ENCODE assay signal across 22 mouse cellular contexts in genomic region chr9:59527580-59527979, GRCm38 (mm10). TPM values are rescaled to one million over a fixed set of nuclear protein-coding genes. Genes with fewer than 3 reads are reported as not detected.
"Had no signal": no experiment of that assay in that cellular context is flagged by ENCODE, and none has a peak within 500 bp of the region (broad histone marks: within the 10 kb centered on the region; RNA-seq: fewer than 3 reads in every experiment).

No protein-coding gene starts in this region.

- H3K4me2 ChIP-seq: kidney, embryonic 15.5 days; liver, embryonic 13.5 days; lung, embryonic 14.5 days; midbrain, embryonic 12.5 days; midbrain, embryonic 15.5 days; neural tube, embryonic 13.5 days; stomach, embryonic 15.5 days had no signal

- H3K9me3 ChIP-seq: kidney, embryonic 15.5 days; liver, embryonic 13.5 days; midbrain, embryonic 12.5 days; midbrain, embryonic 15.5 days; neural tube, embryonic 13.5 days; stomach, embryonic 15.5 days had no signal

- H3K4me1 ChIP-seq: kidney, embryonic 15.5 days; midbrain, embryonic 15.5 days; neural tube, embryonic 13.5 days; stomach, embryonic 15.5 days had no signal

- ATAC-seq: intestine, postnatal 0 days; lung, postnatal 0 days; midbrain, embryonic 15.5 days had no signal

- H3K27me3 ChIP-seq: kidney, embryonic 15.5 days; liver, embryonic 13.5 days; midbrain, embryonic 12.5 days; midbrain, embryonic 15.5 days; neural tube, embryonic 13.5 days; stomach, embryonic 15.5 days had no signal

- DNase-seq: kidney, adult 2 months; kidney, postnatal 10 days; kidney, postnatal 36 days; layer of hippocampus, postnatal 36 days; liver, embryonic 13.5 days; lung, embryonic 14.5 days; retina, postnatal 1 day; right cerebral cortex, postnatal 25 days; spleen, adult 18-20 months; thymus, postnatal 25 days had no signal

- H3K27ac ChIP-seq: kidney, embryonic 15.5 days; left cerebral cortex, adult 2 months; liver, embryonic 13.5 days; midbrain, embryonic 12.5 days; midbrain, embryonic 15.5 days; neural tube, embryonic 13.5 days; stomach, embryonic 15.5 days had no signal

- H3K4me3 ChIP-seq: kidney, embryonic 15.5 days; left cerebral cortex, adult 2 months; liver, embryonic 13.5 days; midbrain, embryonic 12.5 days; midbrain, embryonic 15.5 days; neural tube, embryonic 13.5 days; stomach, embryonic 15.5 days had no signal

- H3K36me3 ChIP-seq: kidney, embryonic 15.5 days; liver, embryonic 13.5 days; midbrain, embryonic 12.5 days; midbrain, embryonic 15.5 days; neural tube, embryonic 13.5 days; stomach, embryonic 15.5 days had no signal

- H3K9ac ChIP-seq: kidney, embryonic 15.5 days; liver, embryonic 13.5 days; lung, embryonic 14.5 days; midbrain, embryonic 12.5 days; midbrain, embryonic 15.5 days; neural tube, embryonic 13.5 days; stomach, embryonic 15.5 days had no signal

RNA-seq across cellular contexts. Expression of gene Tmem202, which starts 12.1 kb away (rescaled TPM):
- polyA plus RNA-seq: kidney, adult 2 months; kidney, embryonic 15.5 days; liver, embryonic 13.5 days; liver, embryonic 16.5 days; lung, embryonic 14.5 days; midbrain, embryonic 12.5 days; stomach, embryonic 15.5 days had no signal

RNA-seq across cellular contexts. Expression of gene Celf6, which starts 50.1 kb away (rescaled TPM):
- total RNA-seq: neutrophil, adult 5-6 weeks had no signal
- polyA plus RNA-seq: limb, embryonic 11.5 days; macrophage had no signal
